Mouse (Mus musculus) intestine, postnatal 0 days (tissue): Measurements from ENCODE around the gene Gm38392. TPM values are rescaled to one million over a fixed set of nuclear protein-coding genes. Genes with fewer than 3 reads are reported as not detected.

ENCODE experiments used
- ATAC-seq: fragments of 200-750 bp; cut with Nextera tagmentation; 2 replicates; pipeline ENCODE4 v1.8.0; 2017; ENCODE audit warnings: mild to moderate bottlenecking, moderate TSS enrichment, moderate library complexity
- H3K27ac ChIP-seq: fragments of 300-500 bp; sonication (generic); 2 replicates; pipeline ENCODE4 v1.5.1; 2014; ENCODE audit warnings: mild to moderate bottlenecking, low read depth, low read length, moderate library complexity
- H3K27me3 ChIP-seq: fragments of 300-500 bp; sonication (generic); replicated peaks from 2 replicates; pipeline ENCODE4 v1.6.1; 2014; ENCODE audit warnings: low read length, mixed read lengths; ENCODE audit not compliant: control insufficient read depth, insufficient read depth
- H3K36me3 ChIP-seq: fragments of 300-500 bp; sonication (generic); 2 replicates; pipeline ENCODE4 v1.6.1; 2014; ENCODE audit warnings: mild to moderate bottlenecking, moderate library complexity; ENCODE audit not compliant: control insufficient read depth, insufficient read depth
- H3K4me1 ChIP-seq: fragments of 300-500 bp; sonication (generic); replicated peaks from 2 replicates; pipeline ENCODE4 v1.6.1; 2014; ENCODE audit warnings: antibody characterized with exemption, low read length, mixed read lengths; ENCODE audit not compliant: control insufficient read depth, insufficient read depth
- H3K4me2 ChIP-seq: fragments of 300-500 bp; sonication (generic); replicated peaks from 2 replicates; pipeline ENCODE4 v1.6.1; 2014; ENCODE audit warnings: low read depth, mild to moderate bottlenecking, moderate library complexity
- H3K4me3 ChIP-seq: fragments of 300-500 bp; sonication (generic); 2 replicates; pipeline ENCODE4 v1.5.1; 2014; ENCODE audit warnings: low read depth, low read length
- H3K9ac ChIP-seq: fragments of 300-500 bp; sonication (generic); 2 replicates; pipeline ENCODE4 v1.6.1; 2014; ENCODE audit warnings: mild to moderate bottlenecking, low read depth, low read length
- H3K9me3 ChIP-seq: fragments of 300-500 bp; sonication (generic); 2 replicates; pipeline ENCODE4 v1.6.1; 2016; ENCODE audit warnings: mixed run types; ENCODE audit not compliant: control insufficient read depth
- CTCF ChIP-seq: sonication (generic); IDR thresholded peaks from 2 replicates; pipeline ENCODE4 v1.5.1; 2016; ENCODE audit warnings: low read depth, mild to moderate bottlenecking, control low read depth, antibody characterized with exemption, moderate library complexity
- WGBS: fragments of 180-500 bp; shearing (Covaris S2); extraction: QIAGEN DNeasy Blood & Tissue Kit; methylation state at CpG from one replicate; pipeline ENCODE4 v1.1.7; 2014; 5-methylcytosine and 5-hydroxymethylcytosine counted together
- polyA plus RNA-seq: library from polyadenylated mRNA; unstranded; fragments of >200 nt; fragmentation: Nextera tagmentation; extraction: Ambion mirVana; gene quantifications from 2 replicates; pipeline ENCODE4 v1.2.1, GENCODE M21; 2015

Gm38392 gene
- 0.13 and 0.18 TPM in 2 replicates for polyA plus RNA-seq

GRCm38 (mm10) chr3:88287110-88287509 lies at the start of gene Gm38392:
TSS of gene Gm38392 (minus strand) at chr3:88287210.
- Histone ChIP-seq H3K27me3 (no peaks in the 10 kb centered on the region), H3K9ac (no peak within 1 kb of the TSS), H3K36me3 (no peaks in the 10 kb centered on the region), H3K9me3 (no peaks in the 10 kb centered on the region), H3K4me1 (no peaks in the 10 kb centered on the region), H3K27ac (no peak within 1 kb of the TSS), H3K4me3 (no peak within 1 kb of the TSS), H3K4me2 (no peak within 1 kb of the TSS)
- no peak for TF ChIP-seq CTCF
- ATAC-seq = no peak
- 93% methylated on average over 4 of the region's 4 CpGs for WGBS

DNA sequence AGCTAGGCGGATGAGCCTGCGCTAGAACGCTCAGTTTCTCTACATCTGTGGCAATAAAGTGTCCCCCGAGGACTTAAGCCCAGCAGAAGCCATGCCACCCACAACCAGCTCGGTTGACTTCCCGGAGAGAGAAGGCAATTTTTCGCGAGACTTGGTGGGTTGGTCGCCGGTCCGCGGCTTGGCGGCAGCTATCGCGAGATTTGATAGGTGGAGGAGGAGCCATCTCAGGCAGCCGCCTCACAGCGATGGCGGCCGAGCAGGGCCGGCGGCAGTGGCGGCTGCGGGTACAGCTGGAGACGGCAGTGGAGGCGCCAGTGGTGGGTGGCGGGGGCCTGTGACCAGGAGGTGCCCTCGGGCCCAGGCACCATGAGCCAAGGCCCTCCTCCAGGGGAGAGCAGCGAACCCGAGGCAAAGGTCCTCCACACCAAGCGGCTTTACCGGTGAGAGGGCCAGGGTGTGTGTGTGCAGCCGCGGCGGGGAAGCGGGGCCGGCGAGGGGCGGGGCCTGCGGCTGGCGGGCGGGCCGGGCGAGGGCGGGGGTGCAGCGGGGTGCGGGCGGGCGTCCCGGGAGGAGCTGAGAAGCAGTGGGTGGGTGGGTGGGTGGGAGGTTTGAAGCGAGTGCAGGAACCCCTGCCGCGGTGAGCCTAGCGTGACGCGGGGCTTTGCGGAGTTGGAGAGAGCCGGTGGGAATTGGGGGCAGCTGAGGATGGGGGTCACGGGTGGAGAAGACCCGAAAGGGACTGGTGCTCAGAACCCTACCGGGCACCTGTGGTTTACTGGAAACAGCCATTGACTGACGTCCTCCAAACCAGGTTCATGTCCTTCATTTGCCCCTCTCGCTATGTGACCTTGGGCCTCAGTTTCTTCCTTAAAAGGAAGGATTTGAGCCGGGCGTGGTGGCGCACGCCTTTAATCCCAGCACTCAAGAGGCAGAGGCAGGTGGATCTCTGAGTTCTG lies 49.3 kb upstream of the Gm38392 start, which contains the start of the genes Tmem79 and Smg5:
Gene Tmem79 (minus strand): TSS at position 91 of the 956 bp plus-strand sequence.
Gene Smg5 (plus strand): TSS at position 203 of the 956 bp plus-strand sequence.
- no peak for TF ChIP-seq CTCF
- H3K4me1 ChIP-seq = no peaks in the 10 kb centered on the region
- WGBS = 1% methylated on average over 65 of the region's 66 CpGs
- no peaks in the 10 kb centered on the region for H3K9me3 ChIP-seq
- H3K27me3 ChIP-seq = no peaks in the 10 kb centered on the region
- H3K9ac ChIP-seq = peak within 1 kb of the TSS; percentile 84
- peak within 1 kb of the TSS; percentile 88 for H3K27ac ChIP-seq
- H3K4me2 ChIP-seq = peak within 1 kb of the TSS; percentile 71
- peaks cover 6% of the 10 kb centered on the region; the same call in 1 of the 2 replicates for H3K36me3 ChIP-seq
- peak within 1 kb of the TSS; percentile 86 for H3K4me3 ChIP-seq
- ATAC-seq = peak; percentile 85

DNA sequence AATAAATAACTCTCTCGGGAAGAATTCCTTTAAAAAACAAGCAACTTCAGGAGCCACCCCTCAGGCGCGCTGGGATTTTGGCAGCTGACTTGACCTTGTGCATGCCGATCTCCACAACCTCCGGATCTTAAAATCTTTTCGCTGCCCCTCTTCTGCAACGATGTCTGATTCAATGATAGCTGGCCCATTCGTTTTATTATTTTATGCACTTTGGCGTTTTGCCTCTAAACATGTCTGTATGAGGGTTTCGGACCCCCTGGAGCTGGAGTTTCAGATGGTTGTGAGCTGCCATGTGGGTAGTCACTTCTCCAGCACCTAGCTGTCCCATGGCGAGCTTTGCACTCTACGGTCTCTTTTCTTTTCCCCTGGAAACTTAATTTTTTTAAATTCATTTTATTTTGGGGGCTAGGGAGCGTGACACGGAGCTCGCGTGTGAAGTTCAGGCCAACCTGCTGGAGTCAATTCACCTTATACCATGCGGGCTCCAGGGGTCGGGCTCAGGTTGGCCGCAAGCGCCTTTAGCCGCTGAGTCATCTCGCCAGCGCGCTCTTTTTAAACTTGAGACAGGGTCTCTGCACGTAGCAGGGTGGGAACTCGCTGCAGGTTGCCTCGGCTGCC lies 48.5 kb upstream of the Gm38392 start:
- no peak for TF ChIP-seq CTCF
- peak overlapping the region; percentile 88 for H3K27ac ChIP-seq
- peak; percentile 14; the same call in 1 of the 2 replicates for ATAC-seq
- H3K4me2 ChIP-seq = peak overlapping the region; percentile 71
- no peaks in the 10 kb centered on the region for H3K27me3 ChIP-seq
- H3K9ac ChIP-seq = peak overlapping the region; percentile 84
- peak overlapping the region; percentile 86 for H3K4me3 ChIP-seq
- no peaks in the 10 kb centered on the region for H3K4me1 ChIP-seq
- H3K9me3 ChIP-seq = no peaks in the 10 kb centered on the region
- whole genome bisulfite sequencing = under 1% methylated on average over 27 of the region's 27 CpGs
- H3K36me3 ChIP-seq = peaks cover under 1% of the 10 kb centered on the region; the same call in 1 of the 2 replicates

GRCm38 (mm10) chr3:88334902-88335435 lies 48.0 kb upstream of the Gm38392 start:
- Histone ChIP-seq H3K27me3 (no peaks in the 10 kb centered on the region), H3K36me3 (no peaks in the 10 kb centered on the region; the same call in 1 of the 2 replicates), H3K4me2 (peak overlapping the region; percentile 71), H3K4me3 (peak overlapping the region; percentile 86), H3K4me1 (no peaks in the 10 kb centered on the region), H3K27ac (peak overlapping the region; percentile 88), H3K9ac (peak overlapping the region; percentile 84), H3K9me3 (no peaks in the 10 kb centered on the region)
- ATAC-seq = no peak
- no peak for TF ChIP-seq CTCF
- whole genome bisulfite sequencing = 26% methylated on average over 3 of the region's 3 CpGs

DNA sequence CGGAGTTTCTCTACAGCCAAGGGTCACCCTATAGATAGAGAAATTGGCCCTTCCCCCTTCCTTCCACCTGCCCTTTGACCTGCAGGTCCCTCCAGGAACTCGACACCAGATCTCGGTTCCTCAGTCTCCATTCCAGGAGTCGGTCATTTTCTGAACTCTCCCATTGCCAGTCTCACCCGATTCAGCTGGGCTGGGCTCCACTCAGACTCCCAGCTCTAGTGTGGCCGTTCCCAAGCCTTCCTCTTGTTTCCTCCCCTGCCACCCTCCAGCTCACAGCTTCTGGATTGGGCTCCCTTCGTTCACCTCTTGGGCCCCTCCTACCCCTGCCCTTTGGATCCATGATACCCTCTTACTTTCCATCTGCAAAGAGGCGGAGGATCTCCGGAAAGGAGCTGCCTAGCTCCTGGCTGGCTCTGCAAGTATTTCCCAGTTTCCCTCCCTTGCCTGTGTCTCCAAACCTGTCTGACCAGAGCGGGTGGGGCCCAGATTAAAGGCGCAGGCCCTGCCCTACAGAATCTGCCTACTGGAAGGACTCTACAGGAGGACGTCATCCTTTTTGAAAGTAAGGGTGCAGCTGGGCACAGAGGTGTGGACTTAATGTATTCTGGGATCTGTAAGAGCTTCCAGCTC lies 47.1 kb upstream of the Gm38392 start:
- Histone ChIP-seq H3K4me2 (peak overlapping the region; percentile 71), H3K4me3 (peak overlapping the region; percentile 86), H3K9ac (peak overlapping the region; percentile 24; the same call in 1 of the 2 replicates), H3K27me3 (no peaks in the 10 kb centered on the region), H3K4me1 (no peaks in the 10 kb centered on the region), H3K27ac (peak overlapping the region; percentile 84), H3K36me3 (peaks cover 7% of the 10 kb centered on the region), H3K9me3 (no peaks in the 10 kb centered on the region)
- peak; percentile 68 for ATAC-seq
- TF ChIP-seq CTCF = no peak
- WGBS = 24% methylated on average over 12 of the region's 12 CpGs
